9 mouse cellular contexts compared by ENCODE assay signal in genomic region chr5:33275754-33276153, GRCm38 (mm10). TPM values are rescaled to one million over a fixed set of nuclear protein-coding genes. Genes with fewer than 3 reads are reported as not detected.
DNase-seq lines count a peak whose midpoint lies in the region; ATAC-seq and TF ChIP-seq lines count a peak whose summit lies in the region.
"Had no signal": no experiment of that assay in that cellular context is flagged by ENCODE, and none has a peak within 500 bp of the region (broad histone marks: within the 10 kb centered on the region; RNA-seq: fewer than 3 reads in every experiment).

No protein-coding gene starts in this region.

- no peak for ATAC-seq in heart, embryonic 14.5 days (ENCODE audit: insufficient number of reproducible peaks, insufficient read depth, low FRiP score, low read depth)
- ATAC-seq in forebrain, embryonic 13.5 days, result no peak
- ATAC-seq in liver, postnatal 0 days, result no peak

- H3K27me3 ChIP-seq in heart, embryonic 14.5 days (ENCODE audit: control insufficient read depth, insufficient read depth, low read length), result no peaks in the 10 kb centered on the region
- H3K27me3 ChIP-seq in forebrain, embryonic 13.5 days, result no peaks in the 10 kb centered on the region
- H3K27me3 ChIP-seq in liver, postnatal 0 days (ENCODE audit: insufficient read depth, low read length), result no peaks in the 10 kb centered on the region

- DNase-seq in heart, postnatal 4 days, result no peak
- peak; percentile 32 for DNase-seq in ES-CJ7 (ENCODE audit: low read depth, low spot score)
- no peak for DNase-seq in liver, postnatal 0 days
- no peak for DNase-seq in thymus, postnatal 10 days (ENCODE audit: low spot score in 2 of 2)
- no peak for DNase-seq in left cerebral cortex, adult 18-20 months (ENCODE audit: low spot score in 2 of 2)
- DNase-seq in ovary, postnatal 14 days (ENCODE audit: low spot score), result no peak

- no peak overlapping the region for H3K27ac ChIP-seq in heart, embryonic 14.5 days (replicated peaks in 1 of 2; ENCODE audit: control insufficient read depth in 1 of 2, insufficient read depth in 1 of 2, low read depth in 2 of 2, low read length in 2 of 2)
- no peak overlapping the region; the same call in 1 of the 2 replicates for H3K27ac ChIP-seq in forebrain, embryonic 13.5 days
- H3K27ac ChIP-seq in liver, postnatal 0 days (ENCODE audit: low read depth), result no peak overlapping the region

- 30% methylated on average over 1 of the region's 1 CpGs for WGBS in heart, embryonic 14.5 days
- 15% methylated on average over 1 of the region's 1 CpGs for WGBS in forebrain, embryonic 13.5 days
- WGBS in liver, postnatal 0 days (ENCODE audit: insufficient replicate concordance), result 32% methylated on average over 1 of the region's 1 CpGs

- H3K36me3 ChIP-seq in heart, embryonic 14.5 days (ENCODE audit: control insufficient read depth, insufficient read depth, low read length), result peaks cover 14% of the 10 kb centered on the region
- peaks cover 11% of the 10 kb centered on the region for H3K36me3 ChIP-seq in forebrain, embryonic 13.5 days (ENCODE audit: poor library complexity, severe bottlenecking)
- peaks cover 11% of the 10 kb centered on the region; the same call in 1 of the 2 replicates for H3K36me3 ChIP-seq in liver, postnatal 0 days (replicated peaks; ENCODE audit: insufficient read depth, low read length)

- no peak overlapping the region; a peak in 1 of 4 replicates for H3K4me3 ChIP-seq in heart, embryonic 14.5 days (ENCODE audit: control insufficient read depth in 1 of 2, insufficient read depth in 1 of 2, low read depth in 1 of 2, low read length in 2 of 2)
- peak overlapping the region; percentile 77 for H3K4me3 ChIP-seq in forebrain, embryonic 13.5 days
- H3K4me3 ChIP-seq in liver, postnatal 0 days (ENCODE audit: low read depth, low read length), result peak overlapping the region; percentile 95

- H3K4me1 ChIP-seq in heart, embryonic 14.5 days (ENCODE audit: control insufficient read depth in 2 of 2, insufficient read depth in 2 of 2, low read length in 2 of 2), result peaks cover 28 to 30% of the 10 kb centered on the region in 2 experiments
- peaks cover 34% of the 10 kb centered on the region for H3K4me1 ChIP-seq in forebrain, embryonic 13.5 days
- peaks cover 31% of the 10 kb centered on the region for H3K4me1 ChIP-seq in liver, postnatal 0 days (ENCODE audit: insufficient read depth)

- no peaks in the 10 kb centered on the region for H3K9me3 ChIP-seq in heart, embryonic 14.5 days (ENCODE audit: control insufficient read depth, low read length)
- no peaks in the 10 kb centered on the region for H3K9me3 ChIP-seq in forebrain, embryonic 13.5 days (replicated peaks)
- H3K9me3 ChIP-seq in liver, postnatal 0 days (ENCODE audit: low read length), result no peaks in the 10 kb centered on the region
- H3K9me3 ChIP-seq: G1E had no signal

- peak overlapping the region; percentile 90 for H3K4me2 ChIP-seq in heart, embryonic 14.5 days (ENCODE audit: low read length)
- peak overlapping the region; percentile 88 for H3K4me2 ChIP-seq in forebrain, embryonic 13.5 days
- peak overlapping the region; percentile 80 for H3K4me2 ChIP-seq in liver, postnatal 0 days (ENCODE audit: low read depth, low read length)

- H3K9ac ChIP-seq in heart, embryonic 14.5 days (ENCODE audit: low read length), result no peak overlapping the region
- peak overlapping the region; percentile 94 for H3K9ac ChIP-seq in forebrain, embryonic 13.5 days
- H3K9ac ChIP-seq in liver, postnatal 0 days (replicated peaks), result no peak overlapping the region

- no peak for TF ChIP-seq EP300 in liver, postnatal 0 days (IDR thresholded peaks at IDR 0.05; ENCODE audit: low read depth)

- TF ChIP-seq CTCF in liver, postnatal 0 days (IDR thresholded peaks at IDR 0.05; ENCODE audit: low read depth), result no peak

RNA-seq across cellular contexts. Expression of gene Ctbp1, which starts 1.0 kb away (rescaled TPM):
- polyA plus RNA-seq in heart, embryonic 14.5 days (2014; fragmentation: Nextera tagmentation; extraction: Ambion mirVana), result 238 and 245 TPM in 2 replicates
- 100 to 1,000 TPM; 264 to 274 TPM for total RNA-seq in heart, postnatal 4 days (2021)
- 488 and 509 TPM in 2 replicates for polyA plus RNA-seq in forebrain, embryonic 13.5 days (2015; fragmentation: Nextera tagmentation; extraction: Ambion mirVana)
- polyA plus RNA-seq in liver, postnatal 0 days (2015; fragmentation: Nextera tagmentation; extraction: Ambion mirVana), result 91.1 and 93.8 TPM in 2 replicates
- 100 to 1,000 TPM; 340 to 348 TPM for total RNA-seq in left cerebral cortex, adult 18-20 months (2021)

RNA-seq across cellular contexts. Expression of gene Spon2, which starts 57.5 kb away (rescaled TPM):
- 72.8 and 79.4 TPM in 2 replicates for polyA plus RNA-seq in heart, embryonic 14.5 days (2014; fragmentation: Nextera tagmentation; extraction: Ambion mirVana)
- 10 to 100 TPM; 56.8 to 62.9 TPM for total RNA-seq in heart, postnatal 4 days (2021)
- 1.1 and 1.9 TPM in 2 replicates for polyA plus RNA-seq in forebrain, embryonic 13.5 days (2015; fragmentation: Nextera tagmentation; extraction: Ambion mirVana)
- polyA plus RNA-seq in liver, postnatal 0 days (2015; fragmentation: Nextera tagmentation; extraction: Ambion mirVana), result 12.6 and 19.7 TPM in 2 replicates
- under 1 TPM; 0.28 to 0.52 TPM for total RNA-seq in left cerebral cortex, adult 18-20 months (2021)

RNA-seq across cellular contexts. Expression of gene Maea, which starts 59.6 kb away (rescaled TPM):
- 133 and 140 TPM in 2 replicates for polyA plus RNA-seq in heart, embryonic 14.5 days (2014; fragmentation: Nextera tagmentation; extraction: Ambion mirVana)
- total RNA-seq in heart, postnatal 4 days (2021), result 100 to 1,000 TPM; 148 to 159 TPM
- 107 and 122 TPM in 2 replicates for polyA plus RNA-seq in forebrain, embryonic 13.5 days (2015; fragmentation: Nextera tagmentation; extraction: Ambion mirVana)
- 38.0 and 41.5 TPM in 2 replicates for polyA plus RNA-seq in liver, postnatal 0 days (2015; fragmentation: Nextera tagmentation; extraction: Ambion mirVana)
- 100 to 1,000 TPM; 102 to 109 TPM for total RNA-seq in left cerebral cortex, adult 18-20 months (2021)

Comparison
In these comparisons a context has a peak if more than half of its experiments do, and no peak if none do; other contexts are left out.
1. H3K4me3 ChIP-seq: peak in forebrain, embryonic 13.5 days (single experiment) and liver, postnatal 0 days (single experiment); none in heart, embryonic 14.5 days (0 of 2).
2. Peak in every context shown above with its lines, with median percentiles within 50 percentile points of each other: H3K4me2 ChIP-seq.